8 mouse cellular contexts compared by ENCODE assay signal in genomic region chr9:77596355-77596754, GRCm38 (mm10). TPM values are rescaled to one million over a fixed set of nuclear protein-coding genes. Genes with fewer than 3 reads are reported as not detected.
DNase-seq lines count a peak whose midpoint lies in the region; ATAC-seq and TF ChIP-seq lines count a peak whose summit lies in the region.

No protein-coding gene starts in this region.

- no peaks in the 10 kb centered on the region for H3K27me3 ChIP-seq in liver, adult 2 months (ENCODE audit: control insufficient read depth, insufficient read depth, low read length)

- 20% methylated on average over 7 of the region's 7 CpGs for WGBS in liver, adult 2 months

- peak; percentile 81 for TF ChIP-seq CTCF in liver, adult 2 months (IDR thresholded peaks at IDR 0.05; ENCODE audit: low read depth, low read length)

- H3K79me2 ChIP-seq in liver, adult 2 months (ENCODE audit: control insufficient read depth, insufficient read depth, low read length): no peaks in the 10 kb centered on the region

- no peak overlapping the region for H3K9ac ChIP-seq in liver, adult 2 months (ENCODE audit: low read depth, low read length)

- TF ChIP-seq POLR2A in liver, adult 2 months (IDR thresholded peaks at IDR 0.05; ENCODE audit: extremely low read depth, insufficient read depth, low read length): no peak

- no peak overlapping the region for H3K4me3 ChIP-seq in liver, adult 2 months (ENCODE audit: insufficient read depth, low read depth, low read length)

- H3K27ac ChIP-seq in liver, adult 2 months (replicated peaks; ENCODE audit: insufficient read depth, low read depth, low read length): no peak overlapping the region

- no peaks in the 10 kb centered on the region for H3K4me1 ChIP-seq in liver, adult 2 months (ENCODE audit: control insufficient read depth, insufficient read depth, low read length)

- no peaks in the 10 kb centered on the region for H3K36me3 ChIP-seq in liver, adult 2 months (ENCODE audit: control insufficient read depth, insufficient read depth, low read length)

- DNase-seq in urinary bladder, adult 18-20 months (ENCODE audit: low spot score in 2 of 2): peak; percentile 36 to 68
- DNase-seq in urinary bladder, postnatal 10 days (ENCODE audit: low spot score): no peak
- peak; percentile 60 for DNase-seq in c-Kit-positive CD71-negative TER-119-negative erythroid progenitor cells, embryonic 14.5 days (ENCODE audit: low read depth)
- DNase-seq in liver, adult 2 months (ENCODE audit: extremely low read depth, low read depth, low spot score): peak; percentile 58
- peak; percentile 82 for DNase-seq in ovary, postnatal 14 days (ENCODE audit: low spot score)
- DNase-seq in thymus, postnatal 14 days: peak; percentile 80

- ATAC-seq in frontal cortex, adult (ENCODE audit: low TSS enrichment): peak; percentile 64
- peak; percentile 75 for ATAC-seq in inflammation-experienced regulatory T-cells, adult 6 months

RNA-seq across cellular contexts. Expression of gene Klhl31, which starts 39.9 kb away (rescaled TPM):
- under 1 TPM in 1 of 3 experiments, not detected in 2; 0.16 TPM for polyA plus RNA-seq in inflammation-experienced regulatory T-cells, adult 6 months (2017; shearing (Covaris generic))
- total RNA-seq in liver, adult 2 months (2014; rRNA removed): 0.18 TPM in 1 of 2 replicates, not detected in the other
- not detected in 2 replicates for polyA plus RNA-seq in liver, adult 2 months (2012; rRNA removed)

RNA-seq across cellular contexts. Expression of gene Lrrc1, which starts 51.7 kb away (rescaled TPM):
- polyA plus RNA-seq in inflammation-experienced regulatory T-cells, adult 6 months (2017; shearing (Covaris generic)): 1 to 10 TPM; 2.3 to 4.3 (median 2.4) TPM
- 1.4 and 1.5 TPM in 2 replicates for total RNA-seq in liver, adult 2 months (2014; rRNA removed)
- 0.32 and 0.40 TPM in 2 replicates for polyA plus RNA-seq in liver, adult 2 months (2012; rRNA removed)
